Mouse (Mus musculus): ENCODE results near the gene Creg1. TPM values are rescaled to one million over a fixed set of nuclear protein-coding genes. Genes with fewer than 3 reads are reported as not detected.
"Not testable (repeated sequence)": the region's sequence is repeated elsewhere in the genome, so short reads cannot be mapped to it uniquely, and the experiment has no call there.

Gene Creg1
- polyA plus RNA-seq, 1 experiment from 2014 or later: 244 TPM

GRCm38 (mm10) chr1:165762498-165762897 is 1.0 kb upstream of the Creg1 start:
- Histone ChIP-seq H3K4me2 (peak overlapping the region; percentile 95), H3K4me1 (replicated peaks; ENCODE audit: control insufficient read depth, insufficient read depth, low read length) (peaks cover 24% of the 10 kb centered on the region)
- not testable (repeated sequence) for H3K9ac ChIP-seq (ENCODE audit: low read depth, low read length); H3K36me3 ChIP-seq (ENCODE audit: control insufficient read depth, insufficient read depth, low read length); DNase-seq (ENCODE audit: low spot score); ATAC-seq (replicated peaks; ENCODE audit: low FRiP score); H3K27me3 ChIP-seq (replicated peaks; ENCODE audit: control insufficient read depth, insufficient read depth, low read length); H3K9me3 ChIP-seq (ENCODE audit: control insufficient read depth, low read length); H3K4me3 ChIP-seq (ENCODE audit: low read depth, low read length); H3K27ac ChIP-seq (ENCODE audit: low read depth, low read length)
- 30% methylated on average over 2 of the region's 2 CpGs for WGBS

GRCm38 (mm10) chr1:165762914-165763634 is 472 bp upstream of the Creg1 start:
- WGBS: 20% methylated on average over 14 of the region's 14 CpGs
- H3K4me1 ChIP-seq (replicated peaks; ENCODE audit: control insufficient read depth, insufficient read depth, low read length): peaks cover 24% of the 10 kb centered on the region

GRCm38 (mm10) chr1:165764571-165764970 is 1.0 kb downstream of the Creg1 start:
- Histone ChIP-seq H3K4me1 (replicated peaks; ENCODE audit: control insufficient read depth, insufficient read depth, low read length) (peaks cover 35% of the 10 kb centered on the region), H3K9ac (ENCODE audit: low read depth, low read length) (peak overlapping the region; percentile 91), H3K27me3 (replicated peaks; ENCODE audit: control insufficient read depth, insufficient read depth, low read length) (no peaks in the 10 kb centered on the region), H3K27ac (ENCODE audit: low read depth, low read length) (peak overlapping the region; percentile 90), H3K4me2 (peak overlapping the region; percentile 95), H3K9me3 (ENCODE audit: control insufficient read depth, low read length) (no peaks in the 10 kb centered on the region), H3K4me3 (ENCODE audit: low read depth, low read length) (peak overlapping the region; percentile 83), H3K36me3 (ENCODE audit: control insufficient read depth, insufficient read depth, low read length) (no peaks in the 10 kb centered on the region)
- no peak for ATAC-seq (replicated peaks; ENCODE audit: low FRiP score)
- no peak for DNase-seq (ENCODE audit: low spot score)
- 38% methylated on average over 9 of the region's 9 CpGs for WGBS

More at GRCm38 (mm10) chr1:165762914-165763634, 472 bp upstream of the Creg1 start:
- no peaks in the 10 kb centered on the region for H3K36me3 ChIP-seq (ENCODE audit: control insufficient read depth, insufficient read depth, low read length)
- peak overlapping the region; percentile 51 for H3K9ac ChIP-seq (ENCODE audit: low read depth, low read length)
- DNase-seq (ENCODE audit: low spot score) (no peak), ATAC-seq (replicated peaks; ENCODE audit: low FRiP score) (peak; percentile 42)
- peak overlapping the region; percentile 95 for H3K4me2 ChIP-seq
- peak overlapping the region; percentile 83 for H3K4me3 ChIP-seq (ENCODE audit: low read depth, low read length)
- H3K9me3 ChIP-seq (ENCODE audit: control insufficient read depth, low read length): no peaks in the 10 kb centered on the region
- no peaks in the 10 kb centered on the region for H3K27me3 ChIP-seq (replicated peaks; ENCODE audit: control insufficient read depth, insufficient read depth, low read length)
- peak overlapping the region; percentile 32 for H3K27ac ChIP-seq (ENCODE audit: low read depth, low read length)

GRCm38 (mm10) chr1:165765041-165765440 is 1.5 kb downstream of the Creg1 start:
- no peak for DNase-seq (ENCODE audit: low spot score)
- peaks cover 40% of the 10 kb centered on the region for H3K4me1 ChIP-seq (replicated peaks; ENCODE audit: control insufficient read depth, insufficient read depth, low read length)
- peak overlapping the region; percentile 91 for H3K9ac ChIP-seq (ENCODE audit: low read depth, low read length)
- peak overlapping the region; percentile 95 for H3K4me2 ChIP-seq
- no peak for ATAC-seq (replicated peaks; ENCODE audit: low FRiP score)
- 74% methylated on average over 11 of the region's 11 CpGs for WGBS
- no peaks in the 10 kb centered on the region for H3K36me3 ChIP-seq (ENCODE audit: control insufficient read depth, insufficient read depth, low read length)
- no peaks in the 10 kb centered on the region for H3K9me3 ChIP-seq (ENCODE audit: control insufficient read depth, low read length)
- H3K27me3 ChIP-seq (replicated peaks; ENCODE audit: control insufficient read depth, insufficient read depth, low read length): no peaks in the 10 kb centered on the region
- peak overlapping the region; percentile 83 for H3K4me3 ChIP-seq (ENCODE audit: low read depth, low read length)
- peak overlapping the region; percentile 90 for H3K27ac ChIP-seq (ENCODE audit: low read depth, low read length)

- H3K4me1 ChIP-seq (replicated peaks; ENCODE audit: control insufficient read depth, insufficient read depth, low read length): peaks cover 47% of the 10 kb centered on the region
- WGBS: 65% methylated on average over 17 of the region's 17 CpGs
- H3K27me3 ChIP-seq (replicated peaks; ENCODE audit: control insufficient read depth, insufficient read depth, low read length): no peaks in the 10 kb centered on the region
- peak overlapping the region; percentile 83 for H3K4me3 ChIP-seq (ENCODE audit: low read depth, low read length)
- no peak for ATAC-seq (replicated peaks; ENCODE audit: low FRiP score)
- peak overlapping the region; percentile 95 for H3K4me2 ChIP-seq
- peak overlapping the region; percentile 91 for H3K9ac ChIP-seq (ENCODE audit: low read depth, low read length)
- no peak for DNase-seq (ENCODE audit: low spot score)
- H3K36me3 ChIP-seq (ENCODE audit: control insufficient read depth, insufficient read depth, low read length): peaks cover 2% of the 10 kb centered on the region
- no peaks in the 10 kb centered on the region for H3K9me3 ChIP-seq (ENCODE audit: control insufficient read depth, low read length)
- H3K27ac ChIP-seq (ENCODE audit: low read depth, low read length): peak overlapping the region; percentile 90
Observed at GRCm38 (mm10) chr1:165765651-165766294, 2.2 kb downstream of the Creg1 start.

GRCm38 (mm10) chr1:165766295-165766890 is 2.8 kb downstream of the Creg1 start:
- Histone ChIP-seq H3K9me3 (ENCODE audit: control insufficient read depth, low read length) (no peaks in the 10 kb centered on the region), H3K4me3 (ENCODE audit: low read depth, low read length) (peak overlapping the region; percentile 83), H3K4me2 (peak overlapping the region; percentile 95), H3K36me3 (ENCODE audit: control insufficient read depth, insufficient read depth, low read length) (peaks cover 7% of the 10 kb centered on the region), H3K27me3 (replicated peaks; ENCODE audit: control insufficient read depth, insufficient read depth, low read length) (no peaks in the 10 kb centered on the region), H3K27ac (ENCODE audit: low read depth, low read length) (peak overlapping the region; percentile 90), H3K4me1 (replicated peaks; ENCODE audit: control insufficient read depth, insufficient read depth, low read length) (peaks cover 53% of the 10 kb centered on the region), H3K9ac (ENCODE audit: low read depth, low read length) (peak overlapping the region; percentile 91)
- 41% methylated on average over 7 of the region's 7 CpGs for WGBS
- no peak for DNase-seq (ENCODE audit: low spot score)
- peak; percentile 55 for ATAC-seq (replicated peaks; ENCODE audit: low FRiP score)

GRCm38 (mm10) chr1:165768894-165769512 is 5.5 kb downstream of the Creg1 start:
- Histone ChIP-seq H3K4me1 (replicated peaks; ENCODE audit: control insufficient read depth, insufficient read depth, low read length) (peaks cover 63% of the 10 kb centered on the region), H3K4me3 (ENCODE audit: low read depth, low read length) (peak overlapping the region; percentile 33), H3K27ac (ENCODE audit: low read depth, low read length) (peak overlapping the region; percentile 78), H3K9me3 (ENCODE audit: control insufficient read depth, low read length) (no peaks in the 10 kb centered on the region), H3K27me3 (replicated peaks; ENCODE audit: control insufficient read depth, insufficient read depth, low read length) (no peaks in the 10 kb centered on the region), H3K36me3 (ENCODE audit: control insufficient read depth, insufficient read depth, low read length) (peaks cover 8% of the 10 kb centered on the region), H3K4me2 (peak overlapping the region; percentile 68), H3K9ac (ENCODE audit: low read depth, low read length) (peak overlapping the region; percentile 69)
- ATAC-seq (replicated peaks; ENCODE audit: low FRiP score) (peak; percentile 21; the same call in 1 of the 2 replicates), DNase-seq (ENCODE audit: low spot score) (no peak)
- WGBS: 48% methylated on average over 9 of the region's 9 CpGs

- Histone ChIP-seq H3K9ac (ENCODE audit: low read depth, low read length) (peak overlapping the region; percentile 69), H3K4me2 (peak overlapping the region; percentile 68), H3K4me1 (replicated peaks; ENCODE audit: control insufficient read depth, insufficient read depth, low read length) (peaks cover 60% of the 10 kb centered on the region), H3K27ac (ENCODE audit: low read depth, low read length) (peak overlapping the region; percentile 78), H3K36me3 (ENCODE audit: control insufficient read depth, insufficient read depth, low read length) (peaks cover 11% of the 10 kb centered on the region), H3K27me3 (replicated peaks; ENCODE audit: control insufficient read depth, insufficient read depth, low read length) (no peaks in the 10 kb centered on the region), H3K4me3 (ENCODE audit: low read depth, low read length) (no peak overlapping the region), H3K9me3 (ENCODE audit: control insufficient read depth, low read length) (no peaks in the 10 kb centered on the region)
- DNase-seq (ENCODE audit: low spot score) (no peak), ATAC-seq (replicated peaks; ENCODE audit: low FRiP score) (no peak)
- 58% methylated on average over 10 of the region's 10 CpGs for WGBS
Observed at GRCm38 (mm10) chr1:165770181-165770759, 6.7 kb downstream of the Creg1 start.

Measured in liver, embryonic 11.5 days (tissue).